9 mouse cellular contexts compared by ENCODE assay signal in the genomic region with DNA sequence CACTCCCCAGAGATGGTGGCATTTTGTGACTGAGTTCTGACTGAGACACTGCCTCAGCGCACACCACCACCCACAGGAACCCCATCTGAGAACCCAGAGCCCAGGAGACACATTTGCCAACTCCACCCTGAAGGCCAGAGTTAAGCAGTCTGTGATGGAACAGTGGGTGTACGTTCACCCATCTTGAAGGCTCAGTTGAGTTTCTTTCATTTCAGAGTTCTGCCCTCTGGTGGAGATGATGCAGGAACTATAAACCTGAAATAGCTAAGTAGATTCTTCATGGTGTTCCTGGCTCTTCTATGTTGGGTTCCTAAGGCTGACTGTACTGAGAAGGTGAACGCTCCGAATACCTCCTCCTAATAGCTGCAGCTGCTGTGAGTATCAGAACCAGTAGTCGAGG. TPM values are rescaled to one million over a fixed set of nuclear protein-coding genes. Genes with fewer than 3 reads are reported as not detected.
DNase-seq lines count a peak whose midpoint lies in the region; ATAC-seq and TF ChIP-seq lines count a peak whose summit lies in the region.
"Had no signal": no experiment of that assay in that cellular context is flagged by ENCODE, and none has a peak within 500 bp of the region (broad histone marks: within the 10 kb centered on the region; RNA-seq: fewer than 3 reads in every experiment).

No protein-coding gene starts in this region.

- 82% methylated on average over 5 of the region's 5 CpGs for WGBS in forebrain, embryonic 15.5 days
- 83% methylated on average over 5 of the region's 5 CpGs for WGBS in forebrain, embryonic 10.5 days
- 67% methylated on average over 5 of the region's 5 CpGs for WGBS in lung, embryonic 14.5 days
- WGBS in lung, adult 2 months: 73% methylated on average over 5 of the region's 5 CpGs

- H3K36me3 ChIP-seq in forebrain, embryonic 15.5 days: no peaks in the 10 kb centered on the region
- H3K36me3 ChIP-seq in forebrain, embryonic 10.5 days (replicated peaks): no peaks in the 10 kb centered on the region
- H3K36me3 ChIP-seq in lung, embryonic 14.5 days (ENCODE audit: insufficient read depth): no peaks in the 10 kb centered on the region
- H3K36me3 ChIP-seq: heart, embryonic 15.5 days had no signal

- H3K9ac ChIP-seq in forebrain, embryonic 15.5 days (replicated peaks): no peak overlapping the region
- no peak overlapping the region for H3K9ac ChIP-seq in lung, embryonic 14.5 days
- H3K9ac ChIP-seq: heart, embryonic 15.5 days had no signal

- H3K27ac ChIP-seq in forebrain, embryonic 15.5 days (replicated peaks): no peak overlapping the region
- H3K27ac ChIP-seq in forebrain, embryonic 10.5 days: no peak overlapping the region
- no peak overlapping the region for H3K27ac ChIP-seq in lung, embryonic 14.5 days (ENCODE audit: low read depth)

- H3K27me3 ChIP-seq in forebrain, embryonic 15.5 days: peaks cover 30% of the 10 kb centered on the region
- peaks cover 49% of the 10 kb centered on the region for H3K27me3 ChIP-seq in forebrain, embryonic 10.5 days (ENCODE audit: poor library complexity, severe bottlenecking)
- H3K27me3 ChIP-seq in lung, embryonic 14.5 days (ENCODE audit: insufficient read depth, low read length): peaks cover 32% of the 10 kb centered on the region

- no peak for TF ChIP-seq POLR2A in lung, adult 2 months (IDR thresholded peaks at IDR 0.05; ENCODE audit: borderline replicate concordance, extremely low read depth, low read depth, low read length)

- ATAC-seq in forebrain, embryonic 15.5 days (replicated peaks): peak; percentile 47; the same call in 1 of the 2 replicates
- ATAC-seq in lung, embryonic 14.5 days (ENCODE audit: insufficient read depth): no peak

- no peak overlapping the region for H3K4me3 ChIP-seq in forebrain, embryonic 15.5 days
- no peak overlapping the region for H3K4me3 ChIP-seq in forebrain, embryonic 10.5 days
- no peak overlapping the region for H3K4me3 ChIP-seq in lung, embryonic 14.5 days (ENCODE audit: low read depth, low read length)
- no peak overlapping the region for H3K4me3 ChIP-seq in lung, adult 2 months (replicated peaks; ENCODE audit: extremely low read depth, low read depth, low read length)
- H3K4me3 ChIP-seq: heart, embryonic 15.5 days had no signal

- peaks cover 13% of the 10 kb centered on the region for H3K4me1 ChIP-seq in forebrain, embryonic 15.5 days
- H3K4me1 ChIP-seq in forebrain, embryonic 10.5 days: peaks cover 24% of the 10 kb centered on the region
- no peaks in the 10 kb centered on the region for H3K4me1 ChIP-seq in lung, embryonic 14.5 days (ENCODE audit: insufficient read depth)
- no peaks in the 10 kb centered on the region for H3K4me1 ChIP-seq in lung, adult 2 months (ENCODE audit: control insufficient read depth, insufficient read depth, low read length)

- TF ChIP-seq CTCF in lung, embryonic 14.5 days (IDR thresholded peaks at IDR 0.05; ENCODE audit: low read depth): peak; percentile 61
- no peak for TF ChIP-seq CTCF in lung, adult 2 months (IDR thresholded peaks at IDR 0.05; ENCODE audit: insufficient read depth, low read length)

- H3K9me3 ChIP-seq in forebrain, embryonic 15.5 days: no peaks in the 10 kb centered on the region
- H3K9me3 ChIP-seq in forebrain, embryonic 10.5 days: no peaks in the 10 kb centered on the region
- H3K9me3 ChIP-seq in lung, embryonic 14.5 days (ENCODE audit: low read depth, low read length): no peaks in the 10 kb centered on the region
- H3K9me3 ChIP-seq: heart, embryonic 15.5 days had no signal

- DNase-seq in forebrain, embryonic 10.5 days (ENCODE audit: extremely low spot score, low spot score): no peak
- DNase-seq in lung, embryonic 14.5 days: peak; percentile 76
- no peak for DNase-seq in lung, adult 2 months
- peak; percentile 56 for DNase-seq in embryo, embryonic 11 days
- peak; percentile 56 for DNase-seq in retina, postnatal 1 day
- DNase-seq in gastrocnemius, postnatal 25 days: no peak
- no peak for DNase-seq in thymus, postnatal 14 days

- H3K4me2 ChIP-seq in forebrain, embryonic 15.5 days (replicated peaks): no peak overlapping the region
- H3K4me2 ChIP-seq in lung, embryonic 14.5 days: no peak overlapping the region
- H3K4me2 ChIP-seq: heart, embryonic 15.5 days had no signal

RNA-seq across cellular contexts. Expression of a gene that starts 1.5 kb away (rescaled TPM):
- 0.08 TPM in 1 of 2 replicates, not detected in the other for polyA plus RNA-seq in forebrain, embryonic 15.5 days (2015; fragmentation: Nextera tagmentation; extraction: Ambion mirVana)
- polyA plus RNA-seq in forebrain, embryonic 10.5 days (2016; fragmentation: Nextera tagmentation; extraction: Ambion mirVana): 1.0 and 1.3 TPM in 2 replicates
- polyA plus RNA-seq in lung, embryonic 14.5 days (2014; fragmentation: Nextera tagmentation; extraction: Ambion mirVana): 0.89 and 1.9 TPM in 2 replicates
- 0.61 and 1.2 TPM in 2 replicates for polyA plus RNA-seq in lung, adult 2 months (2012; rRNA removed)
- under 1 TPM; 0.05 to 0.18 TPM for total RNA-seq in gastrocnemius, postnatal 25 days (2021)

RNA-seq across cellular contexts. Expression of a gene that starts 53.7 kb away (rescaled TPM):
- 14.4 TPM in 2 replicates for polyA plus RNA-seq in forebrain, embryonic 15.5 days (2015; fragmentation: Nextera tagmentation; extraction: Ambion mirVana)
- polyA plus RNA-seq in forebrain, embryonic 10.5 days (2016; fragmentation: Nextera tagmentation; extraction: Ambion mirVana): 16.6 and 18.7 TPM in 2 replicates
- 23.2 and 25.4 TPM in 2 replicates for polyA plus RNA-seq in lung, embryonic 14.5 days (2014; fragmentation: Nextera tagmentation; extraction: Ambion mirVana)
- 4.6 and 6.3 TPM in 2 replicates for polyA plus RNA-seq in lung, adult 2 months (2012; rRNA removed)
- total RNA-seq in gastrocnemius, postnatal 25 days (2021): 1 to 10 TPM; 3.0 to 4.0 TPM

Comparison
In these comparisons a context has a peak if more than half of its experiments do, and no peak if none do; other contexts are left out.
1. DNase-seq: peak in lung, embryonic 14.5 days (single experiment), embryo, embryonic 11 days (single experiment) and retina, postnatal 1 day (single experiment); none in forebrain, embryonic 10.5 days (single experiment), lung, adult 2 months (single experiment), gastrocnemius, postnatal 25 days (single experiment) and thymus, postnatal 14 days (single experiment).